Mouse (Mus musculus): ENCODE data around the gene Wwp2. TPM values are rescaled to one million over a fixed set of nuclear protein-coding genes. Genes with fewer than 3 reads are reported as not detected.

Gene Wwp2
- total RNA-seq (2023; ENCODE audit: inconsistent age): 128 to 142 TPM (median 141 TPM) in 4 replicates

GRCm38 (mm10) chr8:107435962-107436831 lies at the start of gene Wwp2:
TSS of gene Wwp2 (plus strand) at chr8:107436365.

GRCm38 (mm10) chr8:107403038-107403781 lies 33.0 kb upstream of the Wwp2 start, which contains the start of gene Nqo1:
TSS of gene Nqo1 (minus strand) at chr8:107403206.

GRCm38 (mm10) chr8:107424597-107425229 lies 11.5 kb upstream of the Wwp2 start, which contains the start of gene Nob1:
TSS of gene Nob1 (minus strand) at chr8:107425051.

GRCm38 (mm10) chr8:107587995-107588780 lies 152.0 kb downstream of the Wwp2 start, which contains the start of gene Psmd7:
TSS of gene Psmd7 (minus strand) at chr8:107588464.

Other genes with a start within 250 kb of the Wwp2 start
- 90.5 to 123 TPM (median 109 TPM) in 4 replicates for gene Nfat5, start 142.9 kb upstream of the Wwp2 start, total RNA-seq (2023; ENCODE audit: inconsistent age)
- not detected in 4 replicates for gene Nqo1, start 33.2 kb upstream of the Wwp2 start, total RNA-seq (2023; ENCODE audit: inconsistent age)
- gene Nob1, start 11.3 kb upstream of the Wwp2 start, total RNA-seq (2023; ENCODE audit: inconsistent age): 43.8 to 46.6 TPM (median 44.2 TPM) in 4 replicates
- gene Psmd7, start 152.1 kb downstream of the Wwp2 start, total RNA-seq (2023; ENCODE audit: inconsistent age): 45.2 to 50.5 TPM (median 48.7 TPM) in 4 replicates